Mouse (Mus musculus): ENCODE data around the gene Sema6b.

- TF ChIP-seq CTCF (IDR thresholded peaks at IDR 0.05; ENCODE audit: borderline replicate concordance, insufficient read depth, low read depth, low read length) (no peak), POLR2A (IDR thresholded peaks at IDR 0.05; ENCODE audit: borderline replicate concordance, insufficient read depth, low read length) (no peak)
Measured at GRCm38 (mm10) chr17:56182975-56183657, 43.0 kb upstream of the Sema6b start.

All from cerebellum, adult 2 months (tissue).